Mouse (Mus musculus) lung, postnatal 10 days (tissue): ENCODE measurements around the gene Pitx1.

Experiments used
- DNase-seq: peaks from one replicate; pipeline ENCODE4 v3.0.0; 2021

The Pitx1 gene

GRCm38 (mm10) chr13:55836142-55836625 lies at the start of gene Pitx1:
Gene Pitx1, minus strand, starts transcription at chr13:55836192.
- no peak for DNase-seq

GRCm38 (mm10) chr13:55881431-55882202 lies 45.6 kb upstream of the Pitx1 start:
- DNase-seq, result peak; percentile 67

- no peak for DNase-seq
Observed at GRCm38 (mm10) chr13:55878353-55878752, 42.4 kb upstream of the Pitx1 start.

- DNase-seq, result no peak
Observed at GRCm38 (mm10) chr13:55871410-55871809, 35.4 kb upstream of the Pitx1 start.

- DNase-seq, result no peak
Observed at GRCm38 (mm10) chr13:55870001-55870400, 34.0 kb upstream of the Pitx1 start.

- DNase-seq, result no peak
Observed at GRCm38 (mm10) chr13:55867540-55868103, 31.6 kb upstream of the Pitx1 start.

GRCm38 (mm10) chr13:55860483-55860882 lies 24.5 kb upstream of the Pitx1 start:
- no peak for DNase-seq

- no peak for DNase-seq
Observed at GRCm38 (mm10) chr13:55858463-55858862, 22.5 kb upstream of the Pitx1 start.

- DNase-seq, result peak; percentile 50
Observed at GRCm38 (mm10) chr13:55855793-55856192, 19.8 kb upstream of the Pitx1 start.

- no peak for DNase-seq
Observed at GRCm38 (mm10) chr13:55852205-55852604, 16.2 kb upstream of the Pitx1 start.

GRCm38 (mm10) chr13:55850726-55851125 lies 14.7 kb upstream of the Pitx1 start:
- DNase-seq, result no peak

GRCm38 (mm10) chr13:55848604-55849190 lies 12.7 kb upstream of the Pitx1 start:
- DNase-seq, result no peak

- peak; percentile 49 for DNase-seq
Observed at GRCm38 (mm10) chr13:55847805-55848204, 11.8 kb upstream of the Pitx1 start.

- DNase-seq, result no peak
Observed at GRCm38 (mm10) chr13:55843700-55844099, 7.7 kb upstream of the Pitx1 start.

GRCm38 (mm10) chr13:55840223-55840622 lies 4.2 kb upstream of the Pitx1 start:
- no peak for DNase-seq

- DNase-seq, result no peak
Observed at GRCm38 (mm10) chr13:55836786-55837780, 1.1 kb upstream of the Pitx1 start.

- no peak for DNase-seq
Observed at GRCm38 (mm10) chr13:55835548-55836097, 369 bp downstream of the Pitx1 start.

GRCm38 (mm10) chr13:55834667-55835066 lies 1.3 kb downstream of the Pitx1 start:
- no peak for DNase-seq

GRCm38 (mm10) chr13:55833921-55834320 lies 2.1 kb downstream of the Pitx1 start:
- DNase-seq, result no peak

GRCm38 (mm10) chr13:55832602-55833001 lies 3.4 kb downstream of the Pitx1 start:
- DNase-seq, result no peak

- no peak for DNase-seq
Observed at GRCm38 (mm10) chr13:55831722-55832160, 4.3 kb downstream of the Pitx1 start.
